Mouse (Mus musculus): ENCODE data around the gene Smad6. TPM values are rescaled to one million over a fixed set of nuclear protein-coding genes. Genes with fewer than 3 reads are reported as not detected.

Gene Smad6
- polyA plus RNA-seq, 1 experiment from 2014 or later = 0.99 TPM

DNA sequence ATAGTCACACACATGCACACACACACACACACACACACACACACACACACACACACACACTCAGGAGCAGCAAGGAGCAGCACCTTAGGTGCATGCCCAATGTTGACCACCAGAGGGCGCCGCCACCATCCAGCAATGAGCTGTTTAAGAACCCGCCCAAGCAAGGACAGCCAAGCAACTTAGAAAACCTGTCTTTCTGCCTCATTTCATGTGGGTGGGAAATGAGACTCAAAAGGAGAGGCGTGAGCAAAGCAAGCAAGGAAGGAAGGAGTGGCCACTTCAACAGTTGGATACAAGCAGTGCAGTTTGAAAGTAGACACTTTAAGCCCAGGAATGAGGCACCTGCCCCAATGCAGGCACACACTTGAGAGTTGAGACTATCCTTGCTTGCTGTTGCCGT lies 112.2 kb downstream of the Smad6 start:
- no peak overlapping the region for H3K27ac ChIP-seq (ENCODE audit: low read length)
- peaks cover 2% of the 10 kb centered on the region; the same call in 1 of the 2 replicates for H3K4me1 ChIP-seq (ENCODE audit: control insufficient read depth, insufficient read depth, low read length)
- no peak for ATAC-seq

GRCm38 (mm10) chr9:63904543-63904942 lies 117.3 kb downstream of the Smad6 start:
- Histone ChIP-seq H3K36me3 (ENCODE audit: control insufficient read depth, insufficient read depth, low read length) (no peaks in the 10 kb centered on the region), H3K9ac (ENCODE audit: low read depth, low read length) (no peak overlapping the region), H3K4me3 (ENCODE audit: low read depth, low read length) (no peak overlapping the region), H3K4me1 (ENCODE audit: control insufficient read depth, insufficient read depth, low read length) (no peaks in the 10 kb centered on the region), H3K27ac (ENCODE audit: low read length) (no peak overlapping the region), H3K4me2 (ENCODE audit: low read length) (no peak overlapping the region), H3K9me3 (replicated peaks; ENCODE audit: control insufficient read depth, low read length, poor library complexity, severe bottlenecking) (no peaks in the 10 kb centered on the region), H3K27me3 (ENCODE audit: control insufficient read depth, insufficient read depth, low read depth, low read length) (no peaks in the 10 kb centered on the region)
- 92% methylated on average over 2 of the region's 2 CpGs for WGBS
- no peak for ATAC-seq

More for the DNA sequence above, 112.2 kb downstream of the Smad6 start:
- no peak overlapping the region for H3K4me3 ChIP-seq (ENCODE audit: low read depth, low read length)
- 21% methylated on average over 5 of the region's 5 CpGs for WGBS
- no peak overlapping the region for H3K4me2 ChIP-seq (ENCODE audit: low read length)
- no peaks in the 10 kb centered on the region for H3K9me3 ChIP-seq (replicated peaks; ENCODE audit: control insufficient read depth, low read length, poor library complexity, severe bottlenecking)
- H3K36me3 ChIP-seq (ENCODE audit: control insufficient read depth, insufficient read depth, low read length) = no peaks in the 10 kb centered on the region
- H3K27me3 ChIP-seq (ENCODE audit: control insufficient read depth, insufficient read depth, low read depth, low read length) = no peaks in the 10 kb centered on the region
- H3K9ac ChIP-seq (ENCODE audit: low read depth, low read length) = no peak overlapping the region

Other genes with a start within 250 kb of the Smad6 start
- not detected in 2 replicates for gene Lctl, start 95.1 kb upstream of the Smad6 start, polyA plus RNA-seq (2015; fragmentation: Nextera tagmentation; extraction: Ambion mirVana)
- 4.5 and 5.1 TPM in 2 replicates for gene Zwilch, start 151.0 kb upstream of the Smad6 start, polyA plus RNA-seq (2015; fragmentation: Nextera tagmentation; extraction: Ambion mirVana)
- gene Rpl4, start 151.3 kb upstream of the Smad6 start, polyA plus RNA-seq (2015; fragmentation: Nextera tagmentation; extraction: Ambion mirVana) = 564 and 570 TPM in 2 replicates
- gene Snapc5, start 157.2 kb upstream of the Smad6 start, polyA plus RNA-seq (2015; fragmentation: Nextera tagmentation; extraction: Ambion mirVana) = 28.3 and 30.8 TPM in 2 replicates
- 2.7 and 2.9 TPM in 2 replicates for gene Uchl4, start 213.1 kb upstream of the Smad6 start, polyA plus RNA-seq (2015; fragmentation: Nextera tagmentation; extraction: Ambion mirVana)
- 62.6 and 68.4 TPM in 2 replicates for gene Map2k1, start 231.6 kb upstream of the Smad6 start, polyA plus RNA-seq (2015; fragmentation: Nextera tagmentation; extraction: Ambion mirVana)

All from midbrain, embryonic 16.5 days (tissue).